Mouse (Mus musculus): ENCODE results near the gene Kif16b.

The Kif16b gene

GRCm38 (mm10) chr2:142651591-142651990 is 249.7 kb downstream of the Kif16b start:
- no peak for DNase-seq (ENCODE audit: low spot score)

- DNase-seq (ENCODE audit: low spot score), result no peak
Observed at GRCm38 (mm10) chr2:142648023-142648453, 253.3 kb downstream of the Kif16b start.

GRCm38 (mm10) chr2:142646863-142647262 is 254.5 kb downstream of the Kif16b start:
- no peak for DNase-seq (ENCODE audit: low spot score)

- no peak for DNase-seq (ENCODE audit: low spot score)
Observed at GRCm38 (mm10) chr2:142641766-142642165, 259.6 kb downstream of the Kif16b start.

GRCm38 (mm10) chr2:142635606-142636304 is 265.6 kb downstream of the Kif16b start:
- no peak for DNase-seq (ENCODE audit: low spot score)

GRCm38 (mm10) chr2:142633996-142634559 is 267.3 kb downstream of the Kif16b start:
- peak; percentile 17 for DNase-seq (ENCODE audit: low spot score)

- no peak for DNase-seq (ENCODE audit: low spot score)
Observed at GRCm38 (mm10) chr2:142629523-142630312, 271.6 kb downstream of the Kif16b start.

GRCm38 (mm10) chr2:142625756-142626155 is 275.6 kb downstream of the Kif16b start:
- DNase-seq (ENCODE audit: low spot score), result no peak

- DNase-seq (ENCODE audit: low spot score), result no peak
Observed at GRCm38 (mm10) chr2:142625101-142625500, 276.2 kb downstream of the Kif16b start.

- DNase-seq (ENCODE audit: low spot score), result no peak
Observed at GRCm38 (mm10) chr2:142624254-142624653, 277.1 kb downstream of the Kif16b start.

GRCm38 (mm10) chr2:142621152-142621551 is 280.2 kb downstream of the Kif16b start:
- no peak for DNase-seq (ENCODE audit: low spot score)

- no peak for DNase-seq (ENCODE audit: low spot score)
Observed at GRCm38 (mm10) chr2:142619926-142620325, 281.4 kb downstream of the Kif16b start.

GRCm38 (mm10) chr2:142614535-142614934 is 286.8 kb downstream of the Kif16b start:
- DNase-seq (ENCODE audit: low spot score), result no peak

- no peak for DNase-seq (ENCODE audit: low spot score)
Observed at GRCm38 (mm10) chr2:142612359-142612953, 288.9 kb downstream of the Kif16b start.

- peak; percentile 32 for DNase-seq (ENCODE audit: low spot score)
Observed at GRCm38 (mm10) chr2:142611113-142611512, 290.2 kb downstream of the Kif16b start.

- no peak for DNase-seq (ENCODE audit: low spot score)
Observed at GRCm38 (mm10) chr2:142610206-142610605, 291.1 kb downstream of the Kif16b start.

GRCm38 (mm10) chr2:142608778-142609177 is 292.6 kb downstream of the Kif16b start:
- DNase-seq (ENCODE audit: low spot score), result peak; percentile 23

GRCm38 (mm10) chr2:142604762-142605161 is 296.6 kb downstream of the Kif16b start:
- no peak for DNase-seq (ENCODE audit: low spot score)

- DNase-seq (ENCODE audit: low spot score), result no peak
Observed at GRCm38 (mm10) chr2:142603210-142603609, 298.1 kb downstream of the Kif16b start.

GRCm38 (mm10) chr2:142599235-142599634 is 302.1 kb downstream of the Kif16b start:
- DNase-seq (ENCODE audit: low spot score), result no peak

- no peak for DNase-seq (ENCODE audit: low spot score)
Observed at GRCm38 (mm10) chr2:142596176-142597170, 304.9 kb downstream of the Kif16b start.
